Mouse (Mus musculus) T-cell, adult 2 months (primary cell): ENCODE data around the gene Pdk1.

Experiments
- DNase-seq: peaks from one replicate; pipeline ENCODE4 v3.0.0; 2022; ENCODE audit warnings: low spot score

The Pdk1 gene

DNA sequence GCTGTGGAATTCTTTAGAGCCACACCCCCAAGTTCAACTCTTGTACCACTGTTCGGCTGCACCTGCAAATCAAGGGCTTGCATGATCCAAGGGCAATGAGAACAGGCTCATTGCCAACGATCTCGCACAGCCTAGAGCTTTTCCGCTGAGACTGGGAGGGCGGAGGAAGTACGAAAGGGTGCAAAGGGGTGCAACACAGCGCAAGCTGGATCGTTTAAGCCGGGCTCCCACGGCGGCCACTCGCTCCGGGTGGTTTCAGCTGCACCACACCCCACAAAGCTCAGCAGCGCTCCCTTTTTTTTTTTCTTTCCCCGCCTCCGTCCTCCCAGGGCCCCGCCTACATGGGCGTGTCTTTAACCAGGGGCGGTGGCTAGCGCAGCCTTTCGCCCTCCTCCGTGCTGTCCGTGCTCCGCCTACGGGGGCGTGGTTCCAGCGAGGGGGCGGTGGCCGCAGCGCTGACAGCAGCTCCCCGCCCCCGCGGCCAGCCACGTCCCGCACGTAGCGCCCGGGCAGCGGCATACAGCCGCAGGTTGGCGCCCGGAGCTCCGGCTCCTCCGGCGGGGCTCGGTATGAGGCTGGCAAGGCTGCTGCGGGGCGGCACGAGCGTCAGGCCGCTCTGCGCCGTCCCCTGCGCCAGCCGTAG lies at the start of gene Pdk1:
Gene Pdk1 (plus strand): TSS at position 424 of the 643 bp plus-strand sequence.
- peak; percentile 98 for DNase-seq

DNA sequence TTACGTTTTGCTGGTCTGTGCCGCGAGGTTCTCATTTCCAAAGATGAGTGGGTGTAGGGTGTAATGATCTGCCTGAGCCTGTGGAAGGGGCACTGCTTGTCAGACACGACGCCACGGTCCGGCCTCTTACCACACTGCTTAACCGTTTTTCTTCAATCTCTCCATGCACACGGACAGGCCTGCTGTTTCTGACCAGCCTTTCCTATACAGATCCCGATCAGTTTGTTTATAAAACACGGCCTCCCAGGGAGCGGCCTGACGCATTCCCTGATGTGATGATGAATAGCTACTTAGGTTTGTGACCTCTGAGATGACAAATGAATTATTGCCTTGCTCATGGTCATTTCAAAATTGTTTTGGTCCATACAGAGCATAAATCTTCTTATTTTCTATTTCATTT lies 48.9 kb upstream of the Pdk1 start:
- no peak for DNase-seq

DNA sequence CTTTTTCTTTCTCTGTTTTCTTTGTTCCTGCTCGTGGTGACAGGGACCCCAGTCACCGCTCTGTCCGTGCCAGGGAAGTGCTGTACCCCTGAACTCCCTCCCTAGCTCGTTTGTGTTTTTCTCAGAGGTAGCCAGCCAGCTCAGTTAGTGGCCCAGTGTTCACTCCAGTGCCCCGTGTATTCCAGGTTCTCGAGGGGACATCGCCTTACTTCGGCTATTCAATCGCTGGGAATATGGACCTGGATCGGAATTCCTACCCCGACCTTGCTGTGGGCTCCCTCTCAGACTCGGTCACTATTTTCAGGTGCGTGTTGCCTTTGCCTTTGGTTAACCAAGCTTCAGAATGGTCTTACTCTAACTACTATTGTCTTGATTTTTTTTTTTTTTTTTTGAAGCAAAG lies 45.3 kb upstream of the Pdk1 start:
- no peak for DNase-seq

DNA sequence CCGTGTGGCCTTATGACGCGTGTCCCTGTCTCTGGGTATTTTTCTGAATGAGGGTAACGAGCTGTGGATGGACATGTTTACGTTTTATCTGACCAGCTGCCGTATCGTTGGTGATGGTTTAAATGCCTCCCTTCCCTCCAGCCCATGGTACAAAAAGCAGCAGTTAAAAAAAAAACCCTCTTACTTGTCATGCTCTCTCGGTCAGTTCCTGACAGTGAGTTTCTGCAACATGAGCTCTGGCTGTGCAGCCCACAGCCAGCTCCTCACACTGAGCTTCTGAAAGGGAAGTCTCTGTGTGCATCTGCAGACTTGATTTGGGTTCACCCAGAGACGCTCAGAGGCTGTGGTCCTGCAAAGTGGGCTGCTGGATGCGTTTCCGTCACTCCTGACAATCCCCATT lies 44.1 kb upstream of the Pdk1 start:
- no peak for DNase-seq

GRCm38 (mm10) chr2:71833626-71834025 lies 39.4 kb upstream of the Pdk1 start:
- DNase-seq = no peak

- no peak for DNase-seq
Observed at GRCm38 (mm10) chr2:71834371-71834770, 38.7 kb upstream of the Pdk1 start.

- DNase-seq = no peak
Observed at GRCm38 (mm10) chr2:71835556-71835955, 37.5 kb upstream of the Pdk1 start.

GRCm38 (mm10) chr2:71836232-71836631 lies 36.8 kb upstream of the Pdk1 start:
- no peak for DNase-seq

DNA sequence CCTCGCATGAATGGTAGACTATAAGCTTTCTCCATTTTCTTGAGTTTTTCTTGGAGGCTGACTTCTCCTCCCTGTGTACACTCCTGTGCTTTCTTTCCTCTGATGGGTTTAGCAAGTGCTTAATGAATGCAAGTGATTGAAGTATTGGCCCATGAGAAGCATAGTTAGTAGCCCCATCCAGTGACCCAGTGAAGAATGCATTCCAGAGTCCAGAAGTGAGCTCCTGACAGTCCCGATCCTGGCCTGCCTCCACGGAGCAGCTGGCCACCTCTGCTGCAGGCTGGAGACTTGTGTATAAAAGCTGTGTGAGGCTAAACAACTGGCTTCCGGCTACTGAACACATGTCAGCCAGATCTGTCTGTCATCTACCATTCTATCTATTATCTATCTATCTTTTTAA lies 35.8 kb upstream of the Pdk1 start:
- no peak for DNase-seq

DNA sequence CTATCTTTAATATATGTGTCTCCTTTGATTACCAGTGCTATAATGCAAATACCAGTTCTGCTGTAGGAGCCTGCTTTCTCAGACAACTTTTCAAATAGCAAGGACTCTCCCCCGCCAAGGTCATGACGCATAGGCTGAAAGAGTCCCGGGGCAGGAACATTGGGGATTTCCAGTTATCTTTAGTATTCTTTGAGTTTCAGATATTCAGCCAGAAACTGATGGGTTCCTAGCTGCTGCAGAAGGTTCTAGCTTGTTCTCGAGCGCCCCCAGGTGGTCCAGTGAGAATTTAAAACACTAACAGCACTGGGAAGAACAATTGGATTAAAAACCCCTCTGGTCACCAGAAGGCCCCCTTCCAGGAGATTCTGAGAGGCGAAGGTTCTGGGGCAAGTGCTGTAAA lies 35.2 kb upstream of the Pdk1 start:
- DNase-seq = peak; percentile 39

GRCm38 (mm10) chr2:71843316-71843715 lies 29.7 kb upstream of the Pdk1 start:
- peak; percentile 11 for DNase-seq

- no peak for DNase-seq
Observed at GRCm38 (mm10) chr2:71844906-71845305, 28.1 kb upstream of the Pdk1 start.

GRCm38 (mm10) chr2:71852161-71852560 lies 20.9 kb upstream of the Pdk1 start:
- peak; percentile 55 for DNase-seq

DNA sequence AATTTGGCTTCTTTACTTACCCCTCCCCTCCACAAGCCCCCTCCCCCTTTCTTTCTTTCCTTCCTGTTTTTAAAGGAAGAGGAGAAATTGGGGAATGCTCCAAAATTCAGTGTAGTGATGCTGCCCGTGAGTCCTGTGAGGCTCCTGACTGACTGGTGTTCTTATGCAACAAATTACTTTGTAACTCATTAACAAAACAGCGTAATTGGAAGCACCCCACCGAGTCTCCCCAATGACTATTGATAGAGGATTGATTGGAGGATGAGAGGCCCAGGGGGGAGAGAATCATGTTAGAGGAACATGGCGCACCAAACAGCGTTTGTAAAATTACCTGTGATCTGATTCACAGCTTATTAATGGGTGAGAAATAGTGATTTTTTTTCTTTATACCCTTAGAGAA lies 17.9 kb upstream of the Pdk1 start:
- no peak for DNase-seq

DNA sequence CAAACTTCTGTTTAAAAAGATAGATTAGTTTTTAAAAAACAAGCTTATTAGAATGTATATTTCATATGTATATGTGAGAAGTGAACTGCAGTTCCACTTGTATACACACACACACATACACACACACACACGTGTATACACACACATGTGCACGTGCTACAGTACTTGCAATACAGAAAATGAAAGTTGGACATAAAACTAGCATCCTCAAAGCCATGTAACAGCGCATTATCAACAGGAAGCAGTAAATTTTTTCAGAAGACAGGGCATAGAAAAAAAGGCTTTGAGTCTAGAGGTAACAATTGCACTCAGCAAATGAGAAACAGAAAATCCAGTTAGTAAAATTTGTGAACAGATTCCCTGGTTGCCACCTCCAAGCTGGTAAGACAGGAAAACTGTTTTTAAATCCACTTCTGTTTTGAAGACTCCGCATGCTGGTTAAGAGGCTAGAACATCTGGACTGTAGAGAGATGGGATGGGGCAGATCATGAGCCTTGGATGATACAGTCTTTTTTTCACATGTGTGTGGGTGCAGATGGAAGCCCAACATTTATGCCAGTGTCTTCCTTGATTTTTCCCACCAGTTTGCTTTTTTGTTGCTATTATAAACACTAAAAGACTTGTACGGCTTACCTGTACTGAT lies 9.4 kb upstream of the Pdk1 start:
- DNase-seq = peak; percentile 50

DNA sequence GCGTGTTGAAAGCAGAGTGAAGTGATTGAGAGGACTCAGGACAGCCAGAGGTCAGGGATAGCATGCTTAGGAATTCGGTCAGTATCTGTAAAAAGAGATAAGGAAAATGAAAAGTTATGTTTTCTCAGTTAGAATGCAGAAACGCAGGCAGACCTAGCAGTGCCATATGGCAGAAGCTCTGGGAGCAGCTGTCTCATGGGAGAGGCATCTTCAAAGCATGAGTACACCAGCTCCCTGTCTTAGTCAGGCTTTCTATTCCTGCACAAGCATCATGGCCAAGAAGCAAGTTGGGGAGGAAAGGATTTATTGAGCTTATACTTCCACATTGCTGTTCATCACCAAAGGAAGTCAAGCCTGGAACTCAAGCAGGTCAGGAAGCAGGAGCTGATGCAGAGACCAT lies 8.0 kb upstream of the Pdk1 start:
- no peak for DNase-seq

GRCm38 (mm10) chr2:71865935-71866334 lies 7.1 kb upstream of the Pdk1 start:
- no peak for DNase-seq

GRCm38 (mm10) chr2:71866565-71866964 lies 6.5 kb upstream of the Pdk1 start:
- DNase-seq = peak; percentile 76

GRCm38 (mm10) chr2:71867019-71867418 lies 6.0 kb upstream of the Pdk1 start:
- no peak for DNase-seq

DNA sequence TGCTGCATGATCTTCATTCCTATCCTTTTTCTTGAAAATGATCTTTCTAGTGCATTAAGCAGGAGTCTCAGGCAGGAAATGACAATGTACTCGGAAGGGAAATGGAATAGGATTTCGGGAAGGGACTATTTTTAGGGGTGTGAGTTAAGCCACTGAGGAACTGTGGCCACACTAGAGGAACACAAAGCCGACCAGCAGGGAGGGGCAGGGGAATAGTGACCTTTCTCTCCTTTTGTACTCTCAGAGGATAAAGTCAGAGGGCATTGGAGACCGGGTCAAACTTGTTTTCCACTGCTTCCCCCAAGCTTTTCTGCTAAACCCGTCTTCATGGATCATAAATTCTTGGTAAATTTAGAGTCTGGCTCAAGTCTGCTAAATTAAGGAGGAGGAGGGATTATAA lies 5.5 kb upstream of the Pdk1 start:
- no peak for DNase-seq

DNA sequence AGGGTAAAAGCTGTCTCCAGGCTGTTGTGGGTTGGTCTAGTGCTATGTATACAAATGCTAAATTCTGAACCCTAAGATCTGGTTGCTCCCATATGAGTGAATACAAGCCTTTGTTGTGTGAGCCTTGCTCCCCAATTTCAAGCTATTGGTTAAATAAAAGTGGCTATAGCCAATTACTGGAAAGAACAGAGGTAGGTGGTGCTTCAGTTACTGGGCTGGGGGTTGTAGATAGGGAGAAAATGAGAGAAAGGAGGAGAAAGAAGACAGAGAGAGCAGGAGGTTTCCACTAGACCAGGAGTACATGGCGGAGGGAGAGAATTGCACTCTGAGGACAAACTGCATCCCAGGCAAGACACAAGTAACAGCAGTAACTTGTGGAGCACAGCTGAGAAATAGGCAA lies 4.8 kb upstream of the Pdk1 start:
- no peak for DNase-seq

GRCm38 (mm10) chr2:71872141-71872540 lies 883 bp upstream of the Pdk1 start:
- no peak for DNase-seq

- peak; percentile 66 for DNase-seq
Observed at GRCm38 (mm10) chr2:71873474-71874322, 674 bp downstream of the Pdk1 start.
